Mouse (Mus musculus) splenic B cell, adult 2 months (primary cell): Measurements from ENCODE around the gene Mettl1.

ENCODE experiments used
- DNase-seq: peaks from one replicate; pipeline ENCODE4 v3.0.0-alpha.2; 2011; ENCODE audit warnings: low read depth, low spot score
- H3K27me3 ChIP-seq: 2 replicates; pipeline ENCODE4 v1.6.1; 2012; ENCODE audit warnings: mild to moderate bottlenecking, low read length, moderate library complexity, mixed read lengths; ENCODE audit not compliant: control insufficient read depth, poor library complexity, insufficient read depth, severe bottlenecking
- H3K36me3 ChIP-seq: 2 replicates; pipeline ENCODE4 v1.6.1; 2012; ENCODE audit warnings: mild to moderate bottlenecking, low read length, moderate library complexity, mixed read lengths; ENCODE audit not compliant: control insufficient read depth, poor library complexity, insufficient read depth, severe bottlenecking

Gene Mettl1

DNA sequence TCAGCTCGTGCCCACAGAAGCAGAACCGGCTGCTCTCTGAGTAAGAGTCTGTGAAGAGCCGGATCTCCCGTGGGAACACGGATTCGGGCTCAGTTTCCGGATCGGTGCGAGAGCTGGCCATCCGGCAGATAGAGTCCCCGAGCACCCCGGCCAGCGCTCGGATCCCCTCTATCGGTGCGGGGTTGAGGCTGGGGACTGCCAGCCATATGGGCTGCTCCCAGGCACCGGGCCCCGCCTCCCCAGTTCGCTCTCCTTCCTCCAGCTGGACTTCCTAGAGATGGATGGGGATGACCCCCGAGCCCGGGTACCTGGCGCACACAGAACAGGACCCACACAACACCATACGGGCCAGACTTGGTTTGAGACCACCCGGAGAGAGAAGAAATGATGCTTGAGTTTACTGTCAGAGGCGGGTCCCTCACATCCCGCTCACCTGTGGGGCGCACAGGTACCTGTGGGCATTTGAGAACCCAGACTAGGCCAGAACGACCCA, at the start of gene Mettl1, which contains the start of gene Eef1akmt3:
Gene Mettl1, plus strand, starts transcription at position 141 of the 493 bp plus-strand sequence.
Gene Eef1akmt3, minus strand, starts transcription at position 240 of the 493 bp plus-strand sequence.
- H3K36me3 ChIP-seq = no peaks in the 10 kb centered on the region
- no peaks in the 10 kb centered on the region for H3K27me3 ChIP-seq
- no peak for DNase-seq

GRCm38 (mm10) chr10:126991676-126992075, 49.5 kb upstream of the Mettl1 start:
- peaks cover 2% of the 10 kb centered on the region; the same call in 1 of the 2 replicates for H3K36me3 ChIP-seq
- DNase-seq = no peak
- no peaks in the 10 kb centered on the region for H3K27me3 ChIP-seq

DNA sequence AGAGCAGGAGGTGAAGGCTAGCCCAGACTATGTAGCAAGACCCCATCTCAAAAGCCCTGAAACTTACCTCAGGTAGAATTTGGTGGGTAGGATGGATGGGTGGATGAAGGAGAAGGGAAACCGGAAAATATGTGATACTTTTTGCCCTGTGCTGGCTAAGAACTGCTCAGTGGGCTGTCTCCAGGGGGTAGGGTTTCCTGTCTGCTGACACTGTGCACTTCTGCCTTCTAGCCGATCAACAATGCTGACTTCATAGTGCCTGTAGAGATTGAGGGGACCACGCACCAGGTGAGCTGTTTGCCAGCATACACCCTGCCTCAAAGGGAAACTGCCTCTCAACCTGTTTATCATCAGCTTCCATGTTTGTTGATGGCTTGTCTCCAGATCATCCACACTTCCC, 47.6 kb upstream of the Mettl1 start:
- DNase-seq = peak; percentile 66
- Histone ChIP-seq H3K27me3 (no peaks in the 10 kb centered on the region), H3K36me3 (peaks cover 8% of the 10 kb centered on the region)

- no peak for DNase-seq
- Histone ChIP-seq H3K36me3 (peaks cover 8% of the 10 kb centered on the region), H3K27me3 (no peaks in the 10 kb centered on the region)
These were observed 43.7 kb upstream of the Mettl1 start for GRCm38 (mm10) chr10:126997340-126998113.

DNA sequence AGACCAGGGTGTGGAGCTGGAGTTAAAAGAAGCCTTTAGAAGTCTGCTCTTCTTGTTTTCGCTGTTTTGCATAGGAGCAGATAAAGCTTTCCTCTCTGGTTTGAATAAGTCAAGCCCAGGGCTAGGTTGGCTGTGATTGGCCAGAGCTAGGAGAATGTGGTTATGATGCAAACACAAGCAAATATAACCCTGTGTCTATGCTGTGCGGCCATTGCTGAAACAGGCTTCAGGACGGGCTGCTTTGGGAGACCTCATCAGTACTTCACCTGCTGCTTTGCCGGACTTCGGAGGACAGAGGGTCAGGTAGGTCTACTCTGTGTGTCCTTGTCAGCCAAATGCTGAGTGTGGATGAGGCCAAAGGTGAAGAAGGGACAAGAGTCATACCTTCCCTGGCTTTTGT, 40.7 kb upstream of the Mettl1 start, which contains the start of gene Avil:
Gene Avil, plus strand, starts transcription at position 181 of the 400 bp plus-strand sequence.
- Histone ChIP-seq H3K36me3 (peaks cover 8% of the 10 kb centered on the region), H3K27me3 (no peaks in the 10 kb centered on the region)
- no peak for DNase-seq

- no peak for DNase-seq
- no peaks in the 10 kb centered on the region for H3K27me3 ChIP-seq
- peaks cover 8% of the 10 kb centered on the region for H3K36me3 ChIP-seq
These were observed 39.9 kb upstream of the Mettl1 start for GRCm38 (mm10) chr10:127001297-127001696.

DNA sequence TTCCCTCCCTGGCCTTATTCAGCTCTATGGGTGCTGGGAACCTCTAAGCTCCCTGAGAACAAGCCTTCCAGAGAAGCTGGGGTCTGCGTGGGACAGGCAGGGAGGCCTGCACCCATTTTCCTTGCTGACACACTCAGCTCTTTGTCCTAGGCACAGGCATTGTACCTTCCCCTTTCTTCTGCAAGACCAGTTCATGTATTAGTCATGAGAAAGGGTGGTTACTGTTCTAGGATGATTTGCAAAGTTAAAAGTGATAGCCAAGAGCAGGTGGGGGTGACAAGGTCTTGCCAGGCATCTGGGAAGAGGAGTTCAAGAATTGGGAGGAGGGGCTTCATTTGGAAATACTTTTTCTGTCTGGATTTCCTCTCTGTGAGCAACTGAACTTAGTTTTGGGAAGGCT, 39.2 kb upstream of the Mettl1 start:
- Histone ChIP-seq H3K36me3 (peaks cover 8% of the 10 kb centered on the region), H3K27me3 (no peaks in the 10 kb centered on the region)
- no peak for DNase-seq

DNA sequence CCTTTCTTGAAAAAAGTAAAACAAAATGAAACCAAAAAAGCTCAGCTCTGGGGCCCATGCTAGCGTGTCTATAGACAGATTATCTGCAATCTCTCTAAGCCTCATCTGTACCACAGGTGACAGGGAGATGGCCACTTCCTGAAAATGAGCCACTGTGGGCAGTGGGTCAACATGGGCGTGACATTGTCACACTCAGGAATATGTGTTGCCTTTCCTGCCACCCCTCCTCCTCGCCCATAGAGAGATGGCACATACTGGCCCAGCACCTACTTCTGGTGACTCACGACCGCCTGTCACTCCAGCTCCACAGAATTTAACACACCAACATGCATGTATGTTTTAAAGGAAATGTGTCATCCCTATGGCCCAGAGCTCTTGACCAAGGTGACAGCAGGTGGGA, 38.4 kb upstream of the Mettl1 start:
- Histone ChIP-seq H3K27me3 (no peaks in the 10 kb centered on the region), H3K36me3 (peaks cover 6% of the 10 kb centered on the region)
- DNase-seq = no peak

DNA sequence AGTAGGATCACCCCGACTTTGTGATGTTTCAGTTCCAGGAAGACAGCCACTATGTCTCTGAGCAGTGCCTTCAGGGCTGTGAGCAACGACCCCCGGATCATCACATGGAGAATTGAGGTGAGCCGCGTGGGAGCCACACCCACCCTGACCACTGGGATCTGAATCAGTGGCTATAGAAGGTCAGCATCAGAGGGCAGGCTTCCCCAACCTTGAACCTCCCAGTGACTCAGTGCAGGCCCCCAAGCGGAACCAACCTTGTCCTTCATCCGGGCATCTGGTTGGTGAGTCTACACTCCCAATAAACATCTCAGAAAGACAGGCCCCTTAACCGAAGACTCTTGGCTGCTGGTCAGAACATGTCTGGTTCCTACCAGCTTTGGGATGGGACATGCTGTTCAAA, 37.9 kb upstream of the Mettl1 start:
- Histone ChIP-seq H3K36me3 (peaks cover 2% of the 10 kb centered on the region), H3K27me3 (no peaks in the 10 kb centered on the region)
- no peak for DNase-seq

DNA sequence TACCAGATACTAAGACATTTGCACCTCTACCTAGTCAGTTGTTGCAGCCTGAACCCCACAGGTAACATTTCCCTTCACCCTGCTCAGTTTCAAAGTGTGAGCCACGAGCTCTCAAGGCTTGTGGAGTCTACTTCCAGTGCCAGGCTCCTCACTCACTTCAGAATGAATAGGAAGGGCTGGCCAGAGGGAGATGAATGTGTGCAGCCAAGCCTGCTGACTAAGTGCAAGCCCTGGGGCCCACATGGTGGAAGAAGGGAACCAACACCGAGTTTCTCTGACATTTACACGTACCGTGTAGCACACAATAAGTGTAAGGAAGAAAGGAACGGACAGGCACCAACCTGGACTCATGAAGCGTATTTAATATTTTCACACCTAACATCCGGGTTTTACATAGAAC, 37.4 kb upstream of the Mettl1 start:
- no peak for DNase-seq
- H3K36me3 ChIP-seq = peaks cover 2% of the 10 kb centered on the region; the same call in 1 of the 2 replicates
- no peaks in the 10 kb centered on the region for H3K27me3 ChIP-seq

- H3K36me3 ChIP-seq = no peaks in the 10 kb centered on the region
- H3K27me3 ChIP-seq = no peaks in the 10 kb centered on the region
- no peak for DNase-seq
These were observed 24.7 kb upstream of the Mettl1 start for GRCm38 (mm10) chr10:127016488-127016887.

DNA sequence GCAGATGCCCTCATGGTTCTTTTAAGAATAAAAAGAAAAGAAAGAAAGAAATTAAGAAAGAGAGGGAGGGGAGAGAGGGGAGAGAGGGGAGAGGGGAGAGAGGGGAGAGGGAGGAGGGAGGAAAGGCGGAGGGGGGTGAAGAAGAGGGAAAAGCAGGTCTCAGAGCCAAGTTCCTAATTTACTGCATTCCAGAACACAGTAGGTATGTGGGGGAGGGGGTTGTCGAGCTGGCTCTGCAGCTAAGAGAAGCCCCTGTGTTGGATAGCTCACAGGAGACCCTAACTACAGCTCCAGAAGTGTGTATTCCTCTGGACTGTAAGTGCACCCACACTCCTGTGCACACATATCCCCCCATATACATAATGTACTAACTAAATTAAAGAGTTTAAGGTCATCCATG, 24.1 kb upstream of the Mettl1 start:
- Histone ChIP-seq H3K36me3 (no peaks in the 10 kb centered on the region), H3K27me3 (no peaks in the 10 kb centered on the region)
- no peak for DNase-seq

DNA sequence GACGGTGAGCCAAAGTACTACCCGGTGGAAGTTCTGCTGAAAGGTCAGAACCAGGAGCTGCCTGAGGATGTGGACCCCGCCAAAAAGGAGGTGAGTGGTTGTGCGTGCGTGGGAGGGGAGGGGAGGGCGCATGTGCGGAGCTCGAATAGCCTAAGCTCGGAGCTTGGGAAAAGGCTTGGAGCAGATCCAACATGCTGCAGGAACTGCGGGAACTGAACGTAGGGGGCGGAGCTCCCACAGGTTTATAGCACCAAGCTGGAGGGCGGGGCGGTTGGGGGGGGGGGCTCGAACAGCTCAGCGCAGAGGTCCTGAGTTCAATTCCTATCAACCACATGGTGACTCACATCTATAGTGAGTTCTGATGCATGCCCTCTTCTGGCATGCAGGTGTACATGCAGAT, 22.8 kb upstream of the Mettl1 start:
- DNase-seq = no peak
- Histone ChIP-seq H3K36me3 (no peaks in the 10 kb centered on the region), H3K27me3 (no peaks in the 10 kb centered on the region)

DNA sequence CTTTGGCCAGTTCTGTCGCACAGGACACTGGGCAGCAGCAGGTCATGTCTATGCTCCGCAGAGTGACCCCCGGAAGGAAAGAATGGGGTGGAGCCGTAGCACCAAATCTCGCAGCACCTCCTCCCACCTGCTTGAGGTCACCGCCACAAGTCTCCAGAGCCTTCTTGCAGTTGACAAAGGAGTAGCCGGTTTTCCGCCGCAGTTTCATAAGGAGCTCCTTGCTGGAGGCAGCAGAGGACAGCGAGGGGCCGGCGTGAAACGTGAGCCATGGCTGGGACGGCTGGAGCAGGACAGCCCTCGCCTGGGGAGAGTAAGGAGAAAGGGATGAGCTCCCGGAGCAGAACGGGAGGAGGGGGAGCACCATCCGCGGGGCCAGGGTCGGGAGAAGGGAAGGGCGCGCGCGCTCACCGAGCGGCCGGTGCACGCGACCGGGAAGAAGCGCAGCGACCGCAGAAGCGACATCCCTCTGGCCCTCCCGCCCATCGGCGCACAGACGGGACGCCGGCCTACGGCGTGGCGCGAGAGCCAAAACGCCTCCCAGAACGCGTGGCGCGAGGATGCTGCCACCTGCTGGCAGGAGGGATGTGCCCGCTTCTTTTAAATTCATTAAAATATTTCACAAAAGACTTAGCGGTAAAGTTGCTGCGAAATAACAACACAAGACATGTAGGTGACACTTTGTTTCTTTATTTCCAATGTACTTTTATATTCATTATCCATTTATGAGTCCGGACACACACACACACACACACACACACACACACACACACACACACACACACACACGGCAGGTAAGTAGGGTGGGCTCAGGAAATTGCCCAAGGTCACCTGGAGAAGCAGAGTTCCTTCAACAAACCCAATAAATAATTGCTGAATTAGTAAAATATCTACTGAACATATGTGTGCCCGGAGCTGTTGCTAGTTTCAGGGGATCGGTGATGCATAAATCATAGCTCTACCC, 10.6 kb upstream of the Mettl1 start, which contains the start of gene Tsfm:
Gene Tsfm, minus strand, starts transcription at position 505 of the 961 bp plus-strand sequence.
- peak; percentile 92 for DNase-seq
- H3K27me3 ChIP-seq = no peaks in the 10 kb centered on the region
- no peaks in the 10 kb centered on the region for H3K36me3 ChIP-seq
